Mouse (Mus musculus) midbrain, embryonic 16.5 days (tissue): Measurements from ENCODE around the gene Son. TPM values are rescaled to one million over a fixed set of nuclear protein-coding genes. Genes with fewer than 3 reads are reported as not detected.

Source experiments
- ATAC-seq: fragments of 200-750 bp; cut with Nextera tagmentation; 2 replicates; pipeline ENCODE4 v1.8.0; 2017; ENCODE audit warnings: moderate TSS enrichment
- H3K27ac ChIP-seq: fragments of 300-500 bp; sonication (generic); 2 replicates; pipeline ENCODE4 v1.5.1; 2014; ENCODE audit warnings: mild to moderate bottlenecking, low read length, mixed read lengths
- H3K27me3 ChIP-seq: fragments of 300-500 bp; sonication (generic); 2 replicates; pipeline ENCODE4 v1.6.1; 2014; ENCODE audit warnings: low read depth, low read length, mixed read lengths; ENCODE audit not compliant: control insufficient read depth, insufficient read depth
- H3K36me3 ChIP-seq: fragments of 300-500 bp; sonication (generic); 2 replicates; pipeline ENCODE4 v1.6.1; 2014; ENCODE audit warnings: mild to moderate bottlenecking, low read length, moderate library complexity, mixed read lengths; ENCODE audit not compliant: control insufficient read depth, insufficient read depth
- H3K4me1 ChIP-seq: fragments of 300-500 bp; sonication (generic); 2 replicates; pipeline ENCODE4 v1.6.1; 2014; ENCODE audit warnings: mild to moderate bottlenecking, low read length, mixed read lengths; ENCODE audit not compliant: control insufficient read depth, insufficient read depth
- H3K4me2 ChIP-seq: fragments of 300-500 bp; sonication (generic); 2 replicates; pipeline ENCODE4 v1.6.1; 2014; ENCODE audit warnings: mild to moderate bottlenecking, low read length, mixed read lengths
- H3K4me3 ChIP-seq: fragments of 300-500 bp; sonication (generic); 2 replicates; pipeline ENCODE4 v1.5.1; 2014; ENCODE audit warnings: low read depth, mild to moderate bottlenecking, low read length, moderate library complexity, mixed read lengths
- H3K9ac ChIP-seq: fragments of 300-500 bp; sonication (generic); 2 replicates; pipeline ENCODE4 v1.6.1; 2014; ENCODE audit warnings: low read depth, low read length, mixed read lengths
- H3K9me3 ChIP-seq: fragments of 300-500 bp; sonication (generic); replicated peaks from 2 replicates; pipeline ENCODE4 v1.6.1; 2014; ENCODE audit warnings: mild to moderate bottlenecking, low read length, mixed read lengths; ENCODE audit not compliant: control insufficient read depth, poor library complexity, severe bottlenecking
- WGBS: fragments of 180-500 bp; shearing (Covaris S2); extraction: QIAGEN DNeasy Blood & Tissue Kit; methylation state at CpG from one replicate; pipeline ENCODE4 v1.1.7; 2014; 5-methylcytosine and 5-hydroxymethylcytosine counted together
- polyA plus RNA-seq: library from polyadenylated mRNA; unstranded; fragments of >200 nt; fragmentation: Nextera tagmentation; extraction: Ambion mirVana; gene quantifications from 2 replicates; pipeline ENCODE4 v1.2.1, GENCODE M21; 2015

The Son gene
- polyA plus RNA-seq, 1 experiment from 2014 or later = 98.4 TPM

DNA sequence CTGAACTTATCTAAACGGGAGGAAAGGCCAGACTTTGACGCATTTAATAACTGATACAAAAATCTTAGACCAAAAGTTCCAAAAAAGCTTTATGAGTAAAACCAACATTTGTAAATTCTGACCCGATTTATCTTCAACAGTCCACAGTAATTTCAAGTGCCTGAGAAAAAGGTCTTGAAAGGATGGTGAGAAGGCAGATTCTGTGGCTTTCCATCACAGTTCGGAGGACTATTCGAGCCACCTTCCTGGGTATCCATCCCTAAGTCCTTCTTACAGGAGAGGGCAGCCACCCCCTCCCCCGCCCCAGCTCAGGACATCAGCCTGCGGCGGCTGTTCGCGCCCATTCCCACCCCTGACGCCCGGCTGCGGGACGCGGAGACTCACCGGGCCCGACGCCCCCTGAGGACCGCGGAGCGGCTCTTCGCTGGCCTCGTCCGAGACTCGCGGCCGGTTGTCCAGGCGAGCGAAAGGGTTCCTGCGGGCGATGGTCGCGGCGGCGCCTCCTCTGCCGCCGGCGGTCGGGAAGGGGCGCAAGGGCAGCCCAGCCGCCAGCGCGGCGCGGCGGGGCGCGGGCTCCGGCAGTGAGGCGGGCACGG is 40.8 kb downstream of the Son start:
- peak overlapping the region; percentile 82 for H3K4me2 ChIP-seq
- peaks cover 23% of the 10 kb centered on the region for H3K36me3 ChIP-seq
- H3K9me3 ChIP-seq = no peaks in the 10 kb centered on the region
- peak; percentile 69 for ATAC-seq
- H3K9ac ChIP-seq = peak overlapping the region; percentile 91
- no peaks in the 10 kb centered on the region for H3K27me3 ChIP-seq
- peak overlapping the region; percentile 96 for H3K4me3 ChIP-seq
- H3K27ac ChIP-seq = peak overlapping the region; percentile 91
- H3K4me1 ChIP-seq = peaks cover 16% of the 10 kb centered on the region
- 2% methylated on average over 40 of the region's 51 CpGs for WGBS

DNA sequence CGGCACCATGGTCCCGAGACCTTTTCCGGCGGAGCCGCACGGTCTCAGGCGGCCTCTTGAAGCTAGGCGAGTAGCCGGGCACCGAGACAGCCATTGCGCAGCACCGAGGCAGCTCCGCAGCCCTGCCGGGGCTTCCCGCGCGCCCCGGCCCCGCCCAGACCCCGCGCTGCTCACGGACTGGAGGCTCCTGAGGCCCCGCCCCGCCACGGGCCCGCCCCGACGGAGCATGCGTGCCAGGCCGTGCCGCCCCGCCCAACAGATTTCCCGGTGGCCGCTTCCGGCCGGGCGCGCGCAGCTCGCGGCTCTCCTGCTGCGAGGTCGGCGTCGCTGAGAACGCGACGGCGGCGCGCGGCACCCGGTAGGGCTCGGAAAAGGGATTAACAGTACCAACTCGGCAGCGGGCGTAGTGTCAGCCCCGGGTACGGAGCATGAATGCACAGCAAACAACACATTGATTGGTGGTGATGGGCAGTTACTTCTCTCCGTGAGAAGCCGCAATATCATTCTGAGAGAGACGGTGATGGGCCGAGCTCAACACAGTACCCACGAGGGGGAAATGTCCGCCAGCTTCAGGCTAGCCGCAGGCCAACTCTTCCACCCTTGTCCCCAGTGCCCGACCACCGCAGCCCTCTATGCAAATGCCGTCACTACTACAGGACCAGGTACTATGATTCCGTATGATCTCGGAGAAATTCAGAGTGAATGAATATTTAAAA is 41.5 kb downstream of the Son start, which contains the start of gene Donson:
Gene Donson, minus strand, starts transcription at position 152 of the 716 bp plus-strand sequence.
- WGBS = under 1% methylated on average over 64 of the region's 71 CpGs
- Histone ChIP-seq H3K9ac (peak within 1 kb of the TSS; percentile 91), H3K4me3 (peak within 1 kb of the TSS; percentile 96), H3K27ac (peak within 1 kb of the TSS; percentile 91), H3K9me3 (no peaks in the 10 kb centered on the region), H3K4me1 (peaks cover 16% of the 10 kb centered on the region), H3K36me3 (peaks cover 21% of the 10 kb centered on the region), H3K4me2 (peak within 1 kb of the TSS; percentile 82), H3K27me3 (no peaks in the 10 kb centered on the region)
- peak; percentile 99 for ATAC-seq

DNA sequence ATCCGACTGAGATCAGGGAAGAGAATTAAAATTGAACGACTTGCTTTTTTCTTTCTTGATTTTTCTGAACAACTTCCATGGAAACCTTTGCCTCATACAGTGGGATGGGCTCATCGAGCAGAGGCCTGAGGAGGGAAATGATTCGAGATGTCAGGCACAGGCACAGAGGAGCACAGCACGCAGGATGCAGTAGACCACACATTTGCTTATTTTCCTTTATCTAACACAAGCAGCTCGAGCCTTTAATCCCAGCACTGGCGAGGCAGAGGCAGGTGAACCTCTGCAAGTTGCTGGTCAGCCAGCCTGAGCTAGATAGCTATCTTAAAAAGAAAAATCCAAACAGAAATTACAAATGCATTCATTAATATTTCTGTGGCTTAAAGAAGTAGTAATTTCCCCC is 42.5 kb downstream of the Son start:
- H3K9ac ChIP-seq = peak overlapping the region; percentile 11; the same call in 1 of the 2 replicates
- no peak overlapping the region for H3K4me2 ChIP-seq
- no peaks in the 10 kb centered on the region for H3K9me3 ChIP-seq
- H3K4me3 ChIP-seq = no peak overlapping the region
- no peak for ATAC-seq
- H3K27me3 ChIP-seq = no peaks in the 10 kb centered on the region
- peaks cover 18% of the 10 kb centered on the region for H3K36me3 ChIP-seq
- 31% methylated on average over 7 of the region's 7 CpGs for WGBS
- H3K4me1 ChIP-seq = peaks cover 16% of the 10 kb centered on the region
- H3K27ac ChIP-seq = 0 out of 2 replicates have a peak overlapping the region, but pooled peaks have one; percentile 17

DNA sequence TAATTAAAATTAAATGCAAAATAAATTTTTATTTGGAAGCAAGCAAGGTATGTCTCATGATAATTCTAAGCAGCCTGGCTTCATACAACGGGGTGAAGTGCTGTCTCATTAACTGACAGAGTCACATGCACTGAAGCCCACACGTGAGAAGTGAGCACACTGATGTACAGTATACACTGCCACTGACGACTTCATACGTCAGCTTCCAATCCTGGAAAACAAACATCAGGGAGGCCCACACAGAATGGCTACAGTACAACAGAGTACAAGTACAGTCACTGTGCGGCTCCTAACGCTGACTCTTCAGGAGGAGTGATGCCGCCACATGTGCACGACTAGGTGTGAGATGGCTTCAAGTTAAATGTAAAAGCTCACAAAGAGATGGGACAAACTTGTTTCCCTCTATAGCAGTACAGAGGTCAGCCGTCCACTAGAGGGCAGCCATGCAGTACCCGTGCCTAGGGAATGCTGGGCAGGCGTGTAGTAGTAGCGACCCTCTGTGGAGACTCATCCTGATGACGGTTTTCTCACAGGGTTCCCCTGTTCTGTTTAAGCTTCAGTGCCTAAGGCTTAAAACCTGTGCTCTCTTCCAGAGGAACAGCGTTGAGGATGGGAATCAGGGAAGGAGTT is 47.3 kb downstream of the Son start:
- Histone ChIP-seq H3K4me1 (peaks cover 4% of the 10 kb centered on the region; the same call in 1 of the 2 replicates), H3K36me3 (peaks cover 25% of the 10 kb centered on the region), H3K9me3 (no peaks in the 10 kb centered on the region), H3K4me3 (no peak overlapping the region), H3K4me2 (no peak overlapping the region), H3K9ac (no peak overlapping the region), H3K27me3 (no peaks in the 10 kb centered on the region), H3K27ac (0 out of 2 replicates have a peak overlapping the region, but pooled peaks have one; percentile 33)
- peak; percentile 90 for ATAC-seq
- 35% methylated on average over 14 of the region's 14 CpGs for WGBS

DNA sequence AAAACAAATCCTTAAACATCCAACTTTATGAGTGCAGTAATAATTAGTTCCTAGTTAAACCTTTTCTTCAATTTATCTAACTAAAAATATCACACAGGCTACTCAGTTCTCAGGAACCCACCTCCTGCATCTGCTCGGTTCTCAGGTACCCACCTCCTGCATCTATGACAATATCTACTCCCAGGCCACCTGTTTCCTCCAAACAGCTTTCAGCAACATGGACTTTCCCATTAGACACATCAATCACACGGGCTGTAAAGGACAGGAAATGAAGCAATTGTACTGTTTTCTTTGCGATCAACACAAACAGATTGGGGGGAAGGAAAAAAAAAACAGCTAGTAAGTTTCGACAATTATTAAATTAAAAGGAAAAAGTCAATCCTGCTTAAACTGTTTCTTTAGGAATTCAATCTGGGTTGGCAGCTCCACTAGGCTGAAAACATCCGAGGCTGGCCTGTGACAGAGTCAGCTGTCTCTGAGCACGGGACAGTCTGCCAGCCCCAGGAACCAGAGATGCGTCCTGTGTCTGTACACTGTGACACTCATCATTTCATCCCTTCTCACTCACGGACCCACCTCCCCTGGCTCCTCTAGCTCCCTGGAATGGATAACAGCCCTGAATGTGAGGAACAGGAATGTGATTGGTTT is 47.9 kb downstream of the Son start:
- H3K4me2 ChIP-seq = no peak overlapping the region
- peaks cover 25% of the 10 kb centered on the region for H3K36me3 ChIP-seq
- 82% methylated on average over 8 of the region's 8 CpGs for WGBS
- no peak overlapping the region for H3K27ac ChIP-seq
- no peaks in the 10 kb centered on the region for H3K27me3 ChIP-seq
- no peaks in the 10 kb centered on the region; the same call in 1 of the 2 replicates for H3K4me1 ChIP-seq
- H3K4me3 ChIP-seq = no peak overlapping the region
- H3K9ac ChIP-seq = no peak overlapping the region
- ATAC-seq = no peak
- H3K9me3 ChIP-seq = no peaks in the 10 kb centered on the region

DNA sequence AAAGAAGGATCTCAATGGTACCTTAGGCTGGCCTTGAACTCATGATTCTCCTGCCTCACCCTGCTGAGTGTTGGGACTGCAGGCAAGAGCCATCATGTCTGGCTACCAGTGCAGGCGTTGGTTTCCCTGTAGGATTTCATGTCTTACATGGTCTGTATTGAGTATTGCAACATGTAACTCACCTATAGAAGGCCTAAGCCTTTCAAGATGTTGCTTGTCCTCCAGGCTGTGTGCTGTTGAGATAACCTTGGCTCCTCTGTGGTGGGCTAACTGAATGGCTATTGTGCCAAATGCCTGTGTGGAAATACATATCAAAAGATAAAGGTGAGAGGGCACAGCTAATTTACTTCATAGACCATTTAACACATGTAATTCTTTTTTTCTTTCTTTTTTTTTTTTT is 51.7 kb downstream of the Son start:
- H3K4me1 ChIP-seq = peaks cover 2% of the 10 kb centered on the region; the same call in 1 of the 2 replicates
- ATAC-seq = no peak
- H3K27me3 ChIP-seq = no peaks in the 10 kb centered on the region
- 84% methylated on average over 1 of the region's 1 CpGs for WGBS
- no peaks in the 10 kb centered on the region for H3K9me3 ChIP-seq
- no peak overlapping the region for H3K9ac ChIP-seq
- H3K36me3 ChIP-seq = peaks cover 26% of the 10 kb centered on the region
- no peak overlapping the region for H3K4me3 ChIP-seq
- H3K27ac ChIP-seq = no peak overlapping the region
- no peak overlapping the region for H3K4me2 ChIP-seq

DNA sequence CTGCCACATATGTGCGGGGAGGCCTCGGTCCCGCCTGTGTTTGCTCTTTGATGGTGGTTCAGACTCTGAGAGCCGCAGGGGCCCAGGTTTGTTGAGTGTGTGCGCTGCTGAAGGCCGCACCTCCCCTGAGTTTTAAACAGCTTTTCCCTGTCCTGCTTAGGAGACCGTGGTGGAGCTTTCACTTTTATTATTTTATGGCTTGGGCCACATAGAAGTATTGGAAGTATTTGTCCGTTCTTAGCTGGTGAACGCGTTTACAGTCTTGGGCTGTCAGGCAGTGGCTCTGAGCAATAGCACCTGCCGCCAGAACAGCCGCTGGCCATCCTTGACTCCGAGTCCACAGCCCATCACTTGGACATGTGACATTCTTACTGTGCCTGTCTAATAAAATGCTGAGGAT is 54.6 kb downstream of the Son start:
- Histone ChIP-seq H3K27me3 (no peaks in the 10 kb centered on the region), H3K9me3 (no peaks in the 10 kb centered on the region), H3K27ac (no peak overlapping the region), H3K4me2 (no peak overlapping the region), H3K4me3 (no peak overlapping the region), H3K4me1 (peaks cover 2% of the 10 kb centered on the region; the same call in 1 of the 2 replicates), H3K9ac (no peak overlapping the region), H3K36me3 (peaks cover 37% of the 10 kb centered on the region)
- no peak for ATAC-seq
- WGBS = 92% methylated on average over 13 of the region's 13 CpGs

DNA sequence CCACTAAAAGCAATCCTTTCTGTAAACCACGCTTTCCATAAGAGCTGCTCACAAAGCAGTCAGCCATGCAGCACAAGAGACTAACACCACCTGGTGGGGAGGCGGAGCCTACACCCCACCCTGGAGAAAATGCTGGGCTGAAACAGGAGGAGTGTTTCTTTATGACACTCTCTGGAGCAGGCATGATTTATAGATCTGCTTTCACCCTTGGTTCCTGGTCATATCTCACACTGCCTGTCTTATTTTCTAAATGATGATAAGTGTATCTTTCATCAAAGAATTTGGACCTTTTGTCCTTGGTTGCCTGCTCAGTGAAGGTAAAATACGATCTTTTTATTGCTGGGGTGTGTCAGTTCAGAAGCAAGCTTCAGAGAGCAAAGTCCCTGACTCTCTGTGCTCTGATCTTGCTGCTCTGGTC is 55.5 kb downstream of the Son start:
- no peaks in the 10 kb centered on the region for H3K27me3 ChIP-seq
- H3K27ac ChIP-seq = no peak overlapping the region
- H3K9ac ChIP-seq = 0 out of 2 replicates have a peak overlapping the region, but pooled peaks have one; percentile 10
- H3K4me3 ChIP-seq = no peak overlapping the region
- peaks cover 34% of the 10 kb centered on the region for H3K36me3 ChIP-seq
- peaks cover 2% of the 10 kb centered on the region; the same call in 1 of the 2 replicates for H3K4me1 ChIP-seq
- no peaks in the 10 kb centered on the region for H3K9me3 ChIP-seq
- WGBS = 56% methylated on average over 3 of the region's 3 CpGs
- H3K4me2 ChIP-seq = no peak overlapping the region
- no peak for ATAC-seq
